Mouse (Mus musculus) kidney, postnatal 25 days (tissue): ENCODE data around the gene Olfr1033.
"Not testable (repeated sequence)": the region's sequence is repeated elsewhere in the genome, so short reads cannot be mapped to it uniquely, and the experiment has no call there.

Experiments
- DNase-seq, 2 experiments: peaks; one replicate each; pipeline ENCODE4 v3.0.0; 2021; ENCODE audit warnings: mixed read lengths in 2 of 2

Gene Olfr1033

GRCm38 (mm10) chr2:86020406-86020805, at the start of gene Olfr1033:
TSS of gene Olfr1033 (plus strand) at chr2:86020633.
- not testable (repeated sequence) for DNase-seq

- no peak for DNase-seq
Measured at GRCm38 (mm10) chr2:85973595-85973994, 46.8 kb upstream of the Olfr1033 start, which contains the start of gene Olfr1029. TSS of gene Olfr1029 (plus strand) at chr2:85973895.

- no peak for DNase-seq
Measured at GRCm38 (mm10) chr2:85978976-85979375, 41.5 kb upstream of the Olfr1033 start, which contains the start of gene Olfr1030. TSS of gene Olfr1030 (plus strand) at chr2:85979276.

- DNase-seq: no peak
Measured at GRCm38 (mm10) chr2:85990004-85990403, 30.4 kb upstream of the Olfr1033 start, which contains the start of gene Olfr1031. TSS of gene Olfr1031 (plus strand) at chr2:85990304.

GRCm38 (mm10) chr2:86005240-86005639, 15.2 kb upstream of the Olfr1033 start, which contains the start of gene Olfr1032:
TSS of gene Olfr1032 (plus strand) at chr2:86005540.
- no peak for DNase-seq

GRCm38 (mm10) chr2:86021518-86021917, 1.1 kb downstream of the Olfr1033 start:
- not testable (repeated sequence) for DNase-seq

GRCm38 (mm10) chr2:86045561-86045960, 25.1 kb downstream of the Olfr1033 start, which contains the start of gene Olfr1034:
TSS of gene Olfr1034 (plus strand) at chr2:86045861.
- DNase-seq: no peak

- not testable (repeated sequence) for DNase-seq
Measured at GRCm38 (mm10) chr2:86050777-86051176, 30.3 kb downstream of the Olfr1033 start.

GRCm38 (mm10) chr2:86063766-86064165, 43.3 kb downstream of the Olfr1033 start:
- not testable (repeated sequence) for DNase-seq

- DNase-seq: no peak
Measured at GRCm38 (mm10) chr2:86070189-86070588, 49.8 kb downstream of the Olfr1033 start.

- not testable (repeated sequence) for DNase-seq
Measured at GRCm38 (mm10) chr2:86073692-86074091, 53.3 kb downstream of the Olfr1033 start, which contains the start of gene Olfr1036. TSS of gene Olfr1036 (plus strand) at chr2:86073992.

- DNase-seq: not testable (repeated sequence)
Measured at GRCm38 (mm10) chr2:86080478-86080877, 60.0 kb downstream of the Olfr1033 start.

GRCm38 (mm10) chr2:86087285-86087684, 66.9 kb downstream of the Olfr1033 start, which contains the start of gene Olfr1037:
TSS of gene Olfr1037 (minus strand) at chr2:86087385.
- DNase-seq: no peak
